28 mouse cellular contexts compared by ENCODE assay signal in genomic region chr7:100967850-100968249, GRCm38 (mm10). TPM values are rescaled to one million over a fixed set of nuclear protein-coding genes. Genes with fewer than 3 reads are reported as not detected.
DNase-seq lines count a peak whose midpoint lies in the region; ATAC-seq and TF ChIP-seq lines count a peak whose summit lies in the region.
"Had no signal": no experiment of that assay in that cellular context is flagged by ENCODE, and none has a peak within 500 bp of the region (broad histone marks: within the 10 kb centered on the region; RNA-seq: fewer than 3 reads in every experiment).

No protein-coding gene starts in this region.

- no peaks in the 10 kb centered on the region; the same call in 1 of the 2 replicates for H3K4me1 ChIP-seq in kidney, embryonic 14.5 days (ENCODE audit: control insufficient read depth, insufficient read depth, low read length)
- peaks cover 32% of the 10 kb centered on the region for H3K4me1 ChIP-seq in E14TG2a.4 (replicated peaks; ENCODE audit: low read depth, low read length)
- no peaks in the 10 kb centered on the region; the same call in 1 of the 2 replicates for H3K4me1 ChIP-seq in intestine, postnatal 0 days (replicated peaks; ENCODE audit: control insufficient read depth, insufficient read depth, low read length)
- H3K4me1 ChIP-seq: midbrain, embryonic 13.5 days; neural tube, embryonic 13.5 days had no signal

- TF ChIP-seq CTCF in E14TG2a.4 (conservative IDR thresholded peaks at IDR 0.05; ENCODE audit: low read length): no peak
- no peak for TF ChIP-seq CTCF in intestine, postnatal 0 days (IDR thresholded peaks at IDR 0.05; ENCODE audit: low read depth)

- H3K4me3 ChIP-seq in kidney, embryonic 14.5 days (ENCODE audit: low read length): no peak overlapping the region
- peak overlapping the region; percentile 6; the same call in 1 of the 2 replicates for H3K4me3 ChIP-seq in E14TG2a.4 (replicated peaks; ENCODE audit: low read length)
- H3K4me3 ChIP-seq in intestine, postnatal 0 days (ENCODE audit: low read depth, low read length): no peak overlapping the region
- H3K4me3 ChIP-seq: erythroblast, embryonic 14.5 days; heart, embryonic 10.5 days; heart, embryonic 15.5 days; layer of hippocampus, adult 2 months; limb, embryonic 13.5 days; liver, embryonic 12.5 days; midbrain, embryonic 13.5 days; neural tube, embryonic 13.5 days had no signal

- H3K9me3 ChIP-seq in kidney, embryonic 14.5 days (ENCODE audit: control insufficient read depth, low read length): no peaks in the 10 kb centered on the region
- H3K9me3 ChIP-seq in E14TG2a.4 (ENCODE audit: low read length): no peaks in the 10 kb centered on the region
- no peaks in the 10 kb centered on the region for H3K9me3 ChIP-seq in intestine, postnatal 0 days (ENCODE audit: control insufficient read depth)
- H3K9me3 ChIP-seq: G1E; heart, embryonic 10.5 days; heart, embryonic 15.5 days; limb, embryonic 13.5 days; liver, embryonic 12.5 days; midbrain, embryonic 13.5 days; neural tube, embryonic 13.5 days had no signal

- no peak overlapping the region for H3K4me2 ChIP-seq in kidney, embryonic 14.5 days (replicated peaks; ENCODE audit: low read depth, low read length)
- H3K4me2 ChIP-seq in intestine, postnatal 0 days (replicated peaks; ENCODE audit: low read depth): no peak overlapping the region
- H3K4me2 ChIP-seq: heart, embryonic 15.5 days; limb, embryonic 13.5 days; liver, embryonic 12.5 days; midbrain, embryonic 13.5 days; neural tube, embryonic 13.5 days had no signal

- DNase-seq in kidney, adult 11 months: peak; percentile 23
- peak; percentile 25 for DNase-seq in ES-CJ7 (ENCODE audit: low read depth, low spot score)
- no peak for DNase-seq in thymus, postnatal 25 days
- DNase-seq in frontal cortex, postnatal 14 days (ENCODE audit: low spot score in 2 of 2): no peak
- DNase-seq in ovary, postnatal 10 days (ENCODE audit: low spot score): no peak
- DNase-seq: adrenal gland, postnatal 36 days; B cell, adult 2 months; cerebellum, adult 18-20 months; cerebellum, postnatal 10 days; kidney, postnatal 25 days; lung, adult 18-20 months; lung, postnatal 4 days had no signal

- H3K36me3 ChIP-seq in kidney, embryonic 14.5 days (ENCODE audit: control insufficient read depth, insufficient read depth, low read length): no peaks in the 10 kb centered on the region
- no peaks in the 10 kb centered on the region for H3K36me3 ChIP-seq in E14TG2a.4 (ENCODE audit: insufficient read depth, low read length)
- H3K36me3 ChIP-seq in intestine, postnatal 0 days (ENCODE audit: control insufficient read depth, insufficient read depth): no peaks in the 10 kb centered on the region
- H3K36me3 ChIP-seq: G1E; heart, embryonic 10.5 days; heart, embryonic 15.5 days; limb, embryonic 13.5 days; liver, embryonic 12.5 days; midbrain, embryonic 13.5 days; neural tube, embryonic 13.5 days had no signal

- H3K9ac ChIP-seq in kidney, embryonic 14.5 days (ENCODE audit: low read depth, low read length): no peak overlapping the region
- H3K9ac ChIP-seq in intestine, postnatal 0 days (ENCODE audit: low read depth, low read length): 0 out of 2 replicates have a peak overlapping the region, but pooled peaks have one; percentile 3
- H3K9ac ChIP-seq: heart, embryonic 15.5 days; limb, embryonic 13.5 days; liver, embryonic 12.5 days; midbrain, embryonic 13.5 days; neural tube, embryonic 13.5 days had no signal

- 77% methylated on average over 9 of the region's 9 CpGs for WGBS in kidney, embryonic 14.5 days
- WGBS in intestine, postnatal 0 days: 59% methylated on average over 9 of the region's 9 CpGs

- ATAC-seq in kidney, embryonic 14.5 days (ENCODE audit: low FRiP score, low TSS enrichment): no peak
- peak; percentile 39; the same call in 1 of the 2 replicates for ATAC-seq in intestine, postnatal 0 days
- ATAC-seq: forebrain, embryonic 16.5 days; hindbrain, embryonic 16.5 days; liver, embryonic 12.5 days; lung, postnatal 0 days; midbrain, embryonic 13.5 days had no signal

- H3K27ac ChIP-seq in kidney, embryonic 14.5 days (ENCODE audit: low read depth, low read length): no peak overlapping the region
- no peak overlapping the region for H3K27ac ChIP-seq in intestine, postnatal 0 days (ENCODE audit: low read depth, low read length)
- H3K27ac ChIP-seq: heart, embryonic 10.5 days; heart, embryonic 15.5 days; layer of hippocampus, adult 2 months; limb, embryonic 13.5 days; liver, embryonic 12.5 days; midbrain, embryonic 13.5 days; neural tube, embryonic 13.5 days; stomach, postnatal 0 days had no signal

- 0 out of 2 replicates have a peak, but pooled peaks cover 1% of the 10 kb centered on the region for H3K27me3 ChIP-seq in kidney, embryonic 14.5 days (ENCODE audit: control insufficient read depth, insufficient read depth, low read length)
- peaks cover 48% of the 10 kb centered on the region for H3K27me3 ChIP-seq in E14TG2a.4 (ENCODE audit: insufficient read depth, low read length)
- H3K27me3 ChIP-seq in intestine, postnatal 0 days (replicated peaks; ENCODE audit: control insufficient read depth, insufficient read depth, low read length): no peaks in the 10 kb centered on the region

RNA-seq across cellular contexts. Expression of gene P2ry6, which starts 6.6 kb away (rescaled TPM):
- 3.6 and 4.4 TPM in 2 replicates for polyA plus RNA-seq in kidney, embryonic 14.5 days (2014; fragmentation: Nextera tagmentation; extraction: Ambion mirVana)
- polyA plus RNA-seq in intestine, postnatal 0 days (2015; fragmentation: Nextera tagmentation; extraction: Ambion mirVana): 5.7 and 7.0 TPM in 2 replicates

RNA-seq across cellular contexts. Expression of gene Arhgef17, which starts 35.9 kb away (rescaled TPM):
- polyA plus RNA-seq in kidney, embryonic 14.5 days (2014; fragmentation: Nextera tagmentation; extraction: Ambion mirVana): 11.6 and 15.5 TPM in 2 replicates
- 2.0 and 2.5 TPM in 2 replicates for polyA plus RNA-seq in intestine, postnatal 0 days (2015; fragmentation: Nextera tagmentation; extraction: Ambion mirVana)

RNA-seq across cellular contexts. Expression of gene P2ry2, which starts 44.8 kb away (rescaled TPM):
- polyA plus RNA-seq in kidney, embryonic 14.5 days (2014; fragmentation: Nextera tagmentation; extraction: Ambion mirVana): 0.72 and 0.84 TPM in 2 replicates
- 2.0 and 2.6 TPM in 2 replicates for polyA plus RNA-seq in intestine, postnatal 0 days (2015; fragmentation: Nextera tagmentation; extraction: Ambion mirVana)
- polyA plus RNA-seq: forebrain, embryonic 16.5 days; G1E had no signal

Comparison
In these comparisons a context has a peak if more than half of its experiments do, and no peak if none do; other contexts are left out.
1. DNase-seq: peak in kidney, adult 11 months (single experiment) and ES-CJ7 (single experiment); none in thymus, postnatal 25 days (single experiment), frontal cortex, postnatal 14 days (0 of 2) and ovary, postnatal 10 days (single experiment).